Mouse (Mus musculus) cerebellum, postnatal 4 days (tissue): Measurements from ENCODE around the gene 4921524J17Rik.

Source experiments
- DNase-seq, 2 experiments: peaks; one replicate each; pipeline ENCODE4 v3.0.0; 2022; ENCODE audit warnings: low spot score in 2 of 2, mixed read lengths in 1 of 2

4921524J17Rik gene

DNA sequence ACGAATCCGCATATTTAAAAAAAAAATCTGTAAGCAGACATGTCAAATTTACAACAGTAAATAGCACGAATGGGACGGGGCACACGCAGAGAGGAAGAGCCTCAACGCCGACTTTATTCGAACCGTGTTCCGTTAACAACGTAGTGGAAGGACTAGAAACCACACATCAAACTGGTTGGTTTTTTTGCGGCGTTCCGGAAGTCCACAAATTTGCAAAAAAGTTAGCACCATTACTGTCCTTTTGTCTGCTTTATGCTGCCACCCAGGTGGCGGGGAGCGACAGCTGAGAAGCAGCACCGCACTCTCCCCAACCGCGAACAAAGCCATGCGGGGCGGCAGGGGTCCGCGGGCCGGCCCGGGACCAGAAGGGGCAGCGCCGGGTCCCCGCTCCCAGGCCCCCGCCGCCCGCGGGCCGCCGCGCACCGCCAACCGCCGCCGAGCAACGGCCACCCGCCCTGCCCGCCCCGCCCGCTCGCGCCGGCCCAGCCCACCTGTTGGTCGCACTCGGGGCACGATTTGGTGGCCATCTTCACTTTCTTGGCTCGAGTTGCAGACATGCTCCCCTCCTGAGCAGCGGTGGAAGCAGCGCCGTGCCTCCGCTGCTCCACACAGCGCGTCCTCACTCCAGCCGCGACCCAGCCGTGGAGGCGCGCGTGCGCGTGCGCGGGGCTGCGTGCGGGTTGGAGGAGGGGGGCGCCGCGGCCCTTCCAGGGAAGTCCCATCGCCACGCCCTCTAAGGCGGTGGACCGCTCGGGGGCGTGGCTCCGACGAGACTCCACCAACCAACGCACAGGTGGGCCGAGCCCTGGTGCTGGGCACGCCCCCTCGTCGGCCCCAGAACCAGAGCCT, at the start of gene 4921524J17Rik:
Gene 4921524J17Rik, minus strand, starts transcription at position 666 of the 849 bp plus-strand sequence.
- peak; percentile 95 to 97 for DNase-seq

DNA sequence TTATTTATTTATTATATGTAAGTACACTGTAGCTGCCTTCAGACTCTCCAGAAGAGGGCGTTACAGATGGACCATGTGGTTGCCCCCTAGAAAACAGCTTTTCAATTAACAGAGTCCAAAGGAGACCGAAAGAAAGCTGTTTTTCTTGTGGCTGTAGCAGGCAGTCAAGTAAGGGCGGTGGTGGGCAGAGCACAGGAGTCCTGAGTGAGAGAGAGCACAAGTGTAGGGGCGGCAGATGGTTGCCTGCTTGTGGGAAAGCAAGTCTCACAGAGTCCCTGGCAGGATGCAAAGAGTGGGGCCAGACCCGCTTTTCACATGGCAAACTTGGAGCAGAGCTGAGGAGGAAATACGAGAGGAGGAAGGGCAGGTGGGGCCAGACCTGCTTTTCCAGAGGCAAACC, 49.8 kb upstream of the 4921524J17Rik start:
- no peak for DNase-seq

DNA sequence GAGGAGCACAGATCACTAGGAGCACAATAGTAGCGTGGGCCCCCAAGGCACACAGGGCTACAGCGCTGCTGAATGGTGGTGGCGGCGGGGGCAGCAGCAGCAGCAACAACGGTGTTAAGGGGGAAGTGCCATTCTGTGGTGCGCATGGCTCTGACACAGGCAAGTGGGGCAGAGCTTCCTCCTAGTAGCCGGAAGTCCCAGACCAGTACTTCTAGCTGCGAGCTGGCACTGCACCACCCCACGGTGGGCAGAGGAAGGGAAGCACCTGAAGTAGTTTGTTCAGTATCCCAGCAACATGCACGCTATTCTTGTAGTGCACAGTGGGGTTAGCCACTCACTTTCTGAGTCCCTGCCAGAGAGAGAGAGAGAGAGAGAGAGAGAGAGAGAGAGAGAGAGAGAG, 49.3 kb upstream of the 4921524J17Rik start:
- peak in 1 of 2 experiments; percentile 14 for DNase-seq

DNA sequence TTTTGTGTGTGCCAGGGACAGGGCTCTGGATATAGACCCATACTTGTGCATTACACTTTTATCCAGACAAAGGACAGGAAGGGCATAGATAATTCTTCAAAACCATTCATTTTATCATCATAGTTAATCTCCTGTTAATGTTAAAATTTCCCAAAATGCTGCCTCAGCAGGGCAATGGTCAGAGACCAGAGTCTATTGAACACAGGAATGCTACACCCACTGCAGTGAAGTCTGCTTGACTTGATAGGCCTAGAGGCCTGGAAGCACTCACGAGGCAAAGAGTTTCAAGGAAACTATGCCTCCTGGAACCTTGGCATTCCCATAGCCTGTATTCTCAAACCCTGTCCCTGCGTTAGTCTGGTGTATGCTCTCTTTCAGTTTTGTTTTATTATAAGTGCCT, 47.1 kb upstream of the 4921524J17Rik start:
- DNase-seq = no peak

DNA sequence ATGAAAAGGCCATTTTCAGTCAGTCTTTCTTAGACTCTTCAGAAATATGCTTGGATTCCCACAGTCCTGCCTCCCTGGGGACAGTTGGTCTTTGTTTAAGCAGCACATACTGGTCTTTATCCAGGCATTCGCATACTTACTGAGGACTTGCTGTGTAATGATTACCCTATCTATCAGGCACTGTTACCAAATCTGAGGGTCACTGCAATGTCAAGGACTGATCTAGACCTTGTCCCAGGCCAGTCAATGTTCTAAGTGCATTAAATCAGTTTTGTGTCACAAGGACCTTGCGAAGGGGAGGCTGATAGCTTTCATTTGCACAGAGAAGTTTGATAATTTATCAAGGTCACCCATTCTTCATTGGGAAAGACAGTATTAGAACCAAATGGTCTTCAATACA, 45.8 kb upstream of the 4921524J17Rik start:
- no peak for DNase-seq

DNA sequence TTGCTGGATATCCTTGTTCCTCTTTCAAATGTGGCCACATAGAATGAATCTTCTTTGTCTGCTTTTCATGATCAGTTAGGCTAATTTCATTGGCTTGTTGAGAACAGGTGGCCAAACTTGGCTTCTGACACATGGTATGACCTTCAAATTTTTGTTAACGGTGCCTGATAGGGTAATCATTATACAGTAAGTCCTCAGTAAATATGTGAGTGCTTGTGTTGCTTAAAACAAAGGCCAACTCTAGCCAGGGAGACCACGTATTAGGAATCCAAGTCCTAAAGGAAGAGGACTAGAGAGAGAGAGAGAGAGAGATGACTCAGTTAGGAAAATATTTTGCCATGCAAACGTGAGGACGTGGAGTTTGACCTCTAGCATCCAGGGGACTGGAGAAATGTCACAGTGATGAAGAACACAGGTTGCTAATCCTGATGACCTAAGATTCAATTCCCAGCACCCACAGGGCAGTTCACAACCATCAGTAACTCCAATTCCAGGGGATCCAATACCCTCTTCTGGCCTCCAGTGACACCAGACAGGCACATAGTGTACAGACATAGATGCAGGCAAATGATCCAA, 44.4 kb upstream of the 4921524J17Rik start:
- no peak for DNase-seq

DNA sequence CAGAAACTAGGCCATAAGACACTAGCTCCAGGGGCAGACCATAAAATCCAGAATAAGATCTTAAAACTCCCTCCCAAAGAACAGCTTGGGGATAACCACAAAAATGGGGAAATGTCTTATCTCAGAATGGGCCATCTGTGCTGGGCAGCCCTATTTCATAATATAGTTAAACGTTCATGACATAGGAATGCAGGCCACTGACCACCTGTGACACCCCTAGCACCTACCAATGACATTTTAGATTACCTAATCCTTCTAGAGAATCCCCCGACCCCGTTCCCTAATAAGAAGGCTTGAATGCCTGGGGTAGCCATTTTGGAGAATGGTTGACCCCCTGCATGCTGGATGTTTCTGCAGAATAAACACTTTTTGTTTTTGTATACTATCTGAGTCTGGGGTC, 42.3 kb upstream of the 4921524J17Rik start:
- no peak for DNase-seq

DNA sequence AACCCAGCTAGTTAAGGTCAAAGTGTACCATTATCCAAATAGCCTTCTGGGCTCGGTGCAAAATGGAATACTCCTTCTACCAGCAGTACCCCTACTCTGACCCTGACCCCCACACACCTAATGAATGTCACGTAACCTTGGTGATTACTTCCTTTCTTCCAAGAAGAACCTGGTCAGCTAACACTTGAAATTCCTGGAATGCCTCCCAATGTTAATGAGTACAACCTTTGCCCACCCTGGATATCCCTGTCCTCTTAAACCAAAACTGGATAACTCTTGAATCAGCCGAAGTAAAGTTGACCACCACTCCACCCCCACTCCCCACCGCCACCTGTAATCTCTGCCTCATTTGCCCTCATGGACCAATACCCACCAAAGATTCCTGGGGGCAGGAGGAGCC, 40.6 kb upstream of the 4921524J17Rik start:
- no peak for DNase-seq

DNA sequence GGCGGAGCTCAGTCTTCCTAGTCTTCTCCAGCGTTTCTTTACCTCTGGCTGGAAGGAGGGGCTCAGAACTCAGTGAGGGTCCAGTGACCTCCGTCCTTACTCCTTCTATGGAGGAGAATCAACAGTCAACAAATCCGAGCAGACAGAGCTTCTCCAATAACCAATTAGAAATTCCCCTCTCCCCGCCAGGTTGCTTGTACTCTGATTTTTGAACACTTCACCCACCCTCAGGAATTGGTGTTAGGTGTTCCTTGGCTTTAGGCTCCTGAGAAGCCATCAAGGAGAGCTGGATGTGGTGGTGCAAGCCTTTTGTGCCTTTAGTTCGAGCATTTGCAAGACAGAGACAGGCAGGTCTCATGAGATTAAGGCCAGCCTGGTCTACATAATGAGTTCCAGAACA, 40.2 kb upstream of the 4921524J17Rik start:
- no peak for DNase-seq

DNA sequence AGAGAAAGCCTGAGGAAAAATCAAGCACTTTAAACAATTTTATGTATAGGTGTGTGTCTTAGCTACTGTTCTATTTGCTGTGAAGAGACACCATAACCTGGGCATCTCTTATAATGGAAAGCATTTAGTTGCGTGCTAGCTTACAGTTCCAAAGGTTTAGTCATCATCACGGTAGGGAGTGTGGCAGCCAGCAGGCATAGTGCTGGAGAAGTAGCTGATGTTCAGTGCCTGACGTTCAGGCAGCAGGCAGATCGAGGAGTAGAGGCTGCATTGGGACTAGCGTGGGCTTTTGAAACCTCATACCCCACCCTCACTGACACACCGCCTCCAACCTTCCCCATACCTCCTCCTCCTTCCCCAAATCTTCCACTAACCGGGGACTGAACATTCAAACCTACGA, 38.1 kb upstream of the 4921524J17Rik start:
- DNase-seq = no peak

DNA sequence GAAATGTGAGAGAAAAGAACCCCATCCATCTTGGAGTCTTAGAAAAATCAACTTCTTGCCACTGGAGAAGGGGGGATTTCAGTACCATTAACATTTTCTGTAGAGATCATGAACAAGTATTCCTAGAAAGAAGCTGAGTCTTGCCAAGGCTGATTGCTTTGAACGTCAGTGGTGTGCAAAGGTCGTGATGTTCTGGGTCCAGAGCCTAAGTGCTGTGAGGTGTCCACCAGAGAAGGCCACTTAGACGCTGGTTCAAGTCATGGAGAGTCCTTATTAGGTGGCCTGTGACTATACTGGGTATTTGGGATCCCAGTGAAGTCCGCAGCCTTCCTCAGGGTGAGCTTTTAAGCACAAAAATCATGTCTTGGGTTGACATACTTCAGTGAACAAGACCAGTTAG, 33.4 kb upstream of the 4921524J17Rik start:
- no peak for DNase-seq

DNA sequence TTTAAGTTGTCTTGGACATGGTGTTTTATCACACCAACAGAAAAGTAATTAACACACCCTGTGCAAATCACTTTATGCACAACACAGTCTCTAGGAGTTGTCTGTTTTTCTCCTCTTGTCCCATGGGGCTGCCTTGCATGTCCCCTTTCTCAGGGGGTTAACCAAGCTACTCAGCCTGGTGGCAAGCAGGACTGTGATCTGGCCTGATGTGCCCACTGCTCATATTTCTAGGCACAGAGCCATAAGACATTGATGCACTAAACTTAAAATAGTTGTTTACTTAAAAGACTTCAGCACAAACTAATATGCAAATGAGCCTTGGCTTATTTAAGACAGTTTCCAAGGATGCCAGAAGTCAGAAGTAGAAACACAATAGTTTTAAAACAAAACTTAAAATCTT, 31.7 kb upstream of the 4921524J17Rik start:
- DNase-seq = no peak

DNA sequence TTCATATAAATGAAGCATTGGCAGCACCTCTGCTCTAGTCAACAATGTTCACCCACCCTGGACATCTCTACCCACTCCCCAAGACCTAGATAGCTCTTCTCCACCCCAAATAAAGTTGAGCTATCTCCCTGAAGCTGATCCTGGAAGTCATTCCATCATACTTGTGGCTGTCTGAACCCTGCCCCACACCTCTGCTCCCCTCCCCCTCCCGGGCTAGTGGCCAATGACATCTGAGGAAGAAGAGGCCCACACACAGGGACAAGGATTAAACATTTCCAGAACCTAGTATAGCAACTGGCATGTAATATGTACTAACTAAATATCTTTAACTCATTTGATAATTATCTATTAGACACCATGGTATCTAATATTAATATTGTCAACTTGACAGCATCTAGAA, 29.8 kb upstream of the 4921524J17Rik start:
- DNase-seq = no peak

DNA sequence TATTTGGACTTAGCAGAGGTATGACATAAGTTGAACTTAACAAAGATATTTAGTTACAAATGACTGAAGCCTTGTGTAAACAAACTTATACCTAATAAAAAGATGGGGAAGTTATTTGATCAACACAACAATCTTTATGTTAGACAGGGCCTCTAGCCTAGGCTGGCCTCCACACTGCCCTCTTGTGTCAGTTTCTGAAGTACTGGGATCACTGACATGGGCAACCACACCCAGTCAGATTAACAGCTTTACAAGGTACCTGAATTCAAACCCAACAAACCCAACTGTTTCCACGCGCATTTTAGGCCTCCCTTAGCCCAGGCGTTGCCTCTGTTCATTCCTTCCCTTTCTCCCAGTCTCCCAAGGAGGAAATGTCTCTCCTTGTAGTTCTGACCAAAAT, 28.7 kb upstream of the 4921524J17Rik start:
- no peak for DNase-seq

DNA sequence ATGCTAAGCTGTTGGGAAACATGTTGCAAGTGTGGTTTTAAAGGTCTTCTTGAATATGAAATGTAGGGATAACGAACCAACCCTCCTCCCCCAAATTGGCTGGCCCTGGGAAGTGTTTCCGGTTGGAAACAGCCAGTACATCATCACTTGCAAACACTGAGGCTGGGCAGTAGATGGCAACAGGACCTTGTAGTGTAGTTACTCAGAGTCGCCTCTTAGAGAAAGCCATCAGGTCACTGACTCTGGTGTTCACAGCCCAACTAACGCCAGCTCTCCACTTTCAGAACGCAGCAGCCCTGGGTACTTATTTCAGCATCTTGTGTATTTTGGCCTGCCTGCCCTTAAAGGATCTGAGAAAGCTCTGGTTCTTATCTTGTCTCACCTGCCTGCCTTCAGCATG, 28.2 kb upstream of the 4921524J17Rik start:
- no peak for DNase-seq

DNA sequence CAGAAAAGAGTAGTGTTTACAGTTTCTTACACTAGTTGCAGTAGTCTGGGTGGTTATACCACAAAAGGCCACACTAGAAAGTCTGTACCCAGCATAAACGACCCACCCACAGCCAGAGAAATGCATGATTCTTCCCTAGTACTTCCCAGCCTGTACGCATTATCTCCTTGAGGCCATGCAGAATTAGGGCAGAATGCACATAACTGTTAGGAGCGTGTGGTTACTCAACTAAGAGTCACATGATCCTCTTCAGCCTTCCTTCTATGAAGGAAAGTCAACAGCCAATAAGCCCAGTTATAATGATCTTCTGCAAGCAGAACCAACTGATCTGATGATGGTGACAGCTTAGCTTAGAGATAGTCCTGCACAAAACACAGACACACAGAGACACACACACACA, 26.9 kb upstream of the 4921524J17Rik start:
- DNase-seq = no peak

DNA sequence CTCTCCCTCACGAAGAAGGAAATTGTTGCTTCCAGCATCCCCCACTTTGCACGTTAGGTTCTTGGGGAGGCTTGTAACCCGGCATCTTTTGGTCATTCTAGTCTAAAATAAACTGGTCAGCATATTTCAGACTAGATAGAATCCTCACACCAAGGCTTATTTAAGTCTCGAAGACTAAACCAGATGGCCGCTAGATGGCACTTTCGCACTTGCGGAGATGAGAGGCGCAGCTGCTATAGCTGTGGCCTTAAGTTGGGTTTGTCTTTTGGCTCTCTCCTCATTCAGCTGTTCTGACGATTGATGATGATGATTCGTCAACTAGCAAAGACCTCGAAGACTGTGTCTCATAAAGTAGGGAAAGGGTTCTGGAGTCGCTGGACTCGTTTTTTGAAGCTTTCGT, 23.9 kb upstream of the 4921524J17Rik start:
- peak in 1 of 2 experiments; percentile 66 for DNase-seq

DNA sequence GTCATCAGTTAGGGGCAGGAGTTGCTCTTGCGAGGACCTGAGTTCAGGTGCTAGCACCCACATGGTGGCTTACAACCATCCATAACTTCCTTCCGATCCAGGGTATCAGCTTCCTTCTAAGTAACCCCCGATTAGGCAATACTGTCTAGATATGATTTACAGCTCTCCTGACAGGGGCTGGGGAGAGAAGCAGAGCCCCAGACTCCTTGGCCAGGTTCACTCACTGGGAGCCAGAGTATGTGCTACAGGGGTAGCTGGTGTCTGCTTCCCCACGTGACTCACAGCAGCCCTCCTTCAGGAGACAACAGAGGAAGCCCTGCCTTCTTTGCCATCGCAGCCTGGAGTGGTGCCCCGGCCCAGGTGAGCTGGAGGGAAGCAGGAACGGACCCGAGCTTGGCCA, 22.1 kb upstream of the 4921524J17Rik start:
- DNase-seq = no peak

DNA sequence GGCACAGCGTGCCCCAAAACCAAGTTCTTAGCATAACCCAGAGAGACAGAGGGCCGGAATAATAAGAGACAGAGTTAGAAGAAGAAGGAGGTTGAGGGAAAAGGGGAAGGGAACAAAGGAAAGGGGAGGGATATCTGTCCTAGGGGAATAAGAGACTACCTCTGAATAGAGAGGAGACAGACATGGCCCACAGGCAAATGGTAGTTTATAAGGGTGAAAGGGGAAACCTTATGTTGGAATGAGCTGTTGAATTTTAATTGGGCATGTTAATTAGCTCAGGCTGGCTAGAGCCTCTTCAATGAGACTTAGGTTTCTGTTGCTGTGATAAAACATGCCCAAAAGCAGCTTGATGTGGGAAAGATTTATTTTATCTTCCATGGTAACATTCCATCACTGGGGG, 20.6 kb upstream of the 4921524J17Rik start:
- DNase-seq = no peak

DNA sequence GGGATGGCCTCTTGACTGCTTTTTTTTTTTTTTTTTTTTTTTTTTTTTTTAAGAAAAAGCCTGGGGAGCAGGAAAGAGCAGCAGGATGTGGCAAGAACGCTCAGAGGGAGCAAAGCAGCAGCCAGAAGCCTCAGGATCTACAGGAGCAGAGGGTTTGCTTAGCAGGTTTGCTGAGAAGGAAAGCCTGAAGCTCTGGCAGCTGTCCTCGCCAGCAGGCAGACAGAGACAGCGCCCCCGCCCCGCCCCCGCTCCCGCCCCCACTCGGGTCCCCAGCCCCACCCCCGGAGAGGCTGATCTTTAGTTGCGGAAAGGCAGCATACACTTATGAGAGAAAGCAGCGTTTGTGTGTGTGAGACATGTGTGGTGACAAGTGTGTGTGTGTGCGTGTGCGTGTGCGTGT, 19.7 kb upstream of the 4921524J17Rik start:
- DNase-seq = peak in 1 of 2 experiments; percentile 13

DNA sequence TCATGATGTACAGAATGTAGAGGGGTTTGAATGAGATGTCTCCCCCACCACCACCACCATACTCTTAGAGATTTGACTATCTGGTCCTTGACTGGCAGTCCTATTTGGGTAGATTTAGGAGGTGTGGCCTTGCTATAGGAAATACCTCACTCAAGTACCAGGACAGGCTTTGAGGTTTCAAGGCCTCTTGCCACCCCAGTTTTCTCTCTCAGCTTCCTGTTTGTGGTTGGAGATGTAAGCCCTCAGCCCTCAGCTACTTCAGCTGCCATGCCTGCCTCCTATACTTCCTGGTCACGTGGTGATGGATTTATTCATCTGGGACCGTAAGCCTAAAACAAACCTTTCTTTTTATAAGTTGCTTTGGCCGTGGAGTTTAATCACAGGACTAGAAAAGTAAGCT, 17.7 kb upstream of the 4921524J17Rik start:
- no peak for DNase-seq

DNA sequence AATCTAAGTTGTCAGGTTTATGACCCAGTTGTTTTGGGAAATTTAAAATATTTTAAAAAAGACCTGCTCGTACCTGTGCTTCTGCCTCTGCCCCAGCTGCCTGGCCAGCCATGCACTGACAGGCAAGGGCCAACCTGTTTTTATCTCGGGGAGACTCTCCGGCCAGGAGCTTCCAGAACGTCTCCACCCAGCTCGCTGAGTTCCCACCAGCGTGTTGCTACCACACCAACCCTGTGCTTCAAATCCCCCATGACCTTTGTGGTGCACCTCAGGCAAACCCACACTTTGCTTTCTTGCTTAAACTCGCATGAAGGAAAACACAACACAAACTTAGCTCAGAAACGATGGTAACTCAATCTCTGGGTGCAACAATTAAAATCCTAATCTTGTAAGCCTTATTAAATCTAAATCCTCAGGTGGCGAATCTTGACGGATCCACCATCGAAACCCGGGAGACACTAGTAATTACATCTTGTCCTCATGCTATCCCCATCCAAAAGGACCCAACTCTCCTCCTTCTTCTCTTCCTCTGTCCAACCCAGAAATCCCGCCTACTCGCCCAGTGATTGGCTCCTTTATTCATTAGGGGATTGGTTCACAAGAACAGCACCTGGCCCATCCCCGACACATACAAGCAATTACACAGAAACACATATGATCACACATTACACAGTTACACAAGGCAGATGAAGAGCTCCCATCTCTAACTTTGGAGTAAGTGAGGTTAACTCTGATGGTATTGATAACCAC, 13.5 kb upstream of the 4921524J17Rik start:
- no peak for DNase-seq

DNA sequence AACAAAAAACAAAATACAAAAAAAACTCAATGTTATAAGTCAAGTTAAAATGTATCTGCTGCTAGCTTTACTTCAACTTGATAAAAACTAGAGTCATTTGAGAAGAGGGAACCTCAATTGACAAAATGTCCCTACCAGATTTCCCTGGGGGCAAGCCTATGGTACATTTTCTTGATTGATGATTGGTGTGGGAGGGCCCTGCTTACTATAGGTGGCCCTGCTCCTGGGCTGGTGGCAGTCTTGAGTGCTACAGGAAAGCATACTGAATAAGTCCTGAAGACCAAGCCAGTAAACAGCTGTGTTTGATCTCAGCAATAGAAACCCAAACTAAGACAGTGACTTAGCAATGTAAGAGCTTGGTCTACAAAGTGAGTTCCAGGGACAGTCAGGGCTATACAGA, 11.5 kb upstream of the 4921524J17Rik start:
- no peak for DNase-seq
